Mouse (Mus musculus) ES-E14 (cell line): ENCODE results near the gene Sv2b.

Experiments used
- CHD2 ChIP-seq: IDR thresholded peaks from 2 replicates; pipeline ENCODE4 v1.6.1; 2014; ENCODE audit warnings: mild to moderate bottlenecking, low read depth, low read length, inconsistent platforms
- HCFC1 ChIP-seq: IDR thresholded peaks from 2 replicates; pipeline ENCODE4 v1.6.1; 2012; ENCODE audit warnings: low read length, inconsistent platforms, borderline replicate concordance; ENCODE audit not compliant: insufficient read depth
- MAFK ChIP-seq: IDR thresholded peaks from 2 replicates; pipeline ENCODE4 v1.6.1; 2014; ENCODE audit warnings: mild to moderate bottlenecking, low read depth, low read length, inconsistent platforms; ENCODE audit not compliant: insufficient read depth

DNA sequence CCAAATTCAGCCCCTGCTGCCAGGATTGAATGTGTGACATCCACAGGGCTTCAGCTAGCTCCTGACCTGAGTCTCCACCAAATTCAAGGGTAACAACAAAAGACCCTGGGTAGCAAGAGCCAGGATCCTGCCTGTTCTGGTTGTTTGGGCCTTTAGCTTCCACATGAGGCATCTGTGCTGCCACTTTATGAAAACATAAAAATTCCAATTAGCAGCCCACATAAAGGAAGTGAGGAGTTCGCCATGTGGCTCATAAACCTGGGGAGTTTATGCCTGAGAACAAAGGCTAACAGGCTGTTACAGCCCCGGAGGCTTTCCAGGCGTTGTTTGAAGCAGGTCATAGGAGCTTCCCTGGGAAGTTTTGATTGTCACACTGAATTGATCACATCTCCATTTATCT is 49.1 kb downstream of the Sv2b start:
- TF ChIP-seq HCFC1 (no peak), CHD2 (no peak), MAFK (no peak)
